16 mouse cellular contexts compared by ENCODE assay signal in genomic region chr9:102977090-102977489, GRCm38 (mm10). TPM values are rescaled to one million over a fixed set of nuclear protein-coding genes. Genes with fewer than 3 reads are reported as not detected.
DNase-seq lines count a peak whose midpoint lies in the region; ATAC-seq and TF ChIP-seq lines count a peak whose summit lies in the region.
"Had no signal": no experiment of that assay in that cellular context is flagged by ENCODE, and none has a peak within 500 bp of the region (broad histone marks: within the 10 kb centered on the region; RNA-seq: fewer than 3 reads in every experiment).

No protein-coding gene starts in this region.

- H3K27me3 ChIP-seq in intestine, embryonic 15.5 days (replicated peaks) = no peaks in the 10 kb centered on the region
- H3K27me3 ChIP-seq in intestine, postnatal 0 days (replicated peaks; ENCODE audit: control insufficient read depth, insufficient read depth, low read length) = no peaks in the 10 kb centered on the region
- no peaks in the 10 kb centered on the region for H3K27me3 ChIP-seq in midbrain, embryonic 11.5 days (ENCODE audit: control insufficient read depth, insufficient read depth, low read length)
- H3K27me3 ChIP-seq in midbrain, embryonic 13.5 days = no peaks in the 10 kb centered on the region
- H3K27me3 ChIP-seq in embryonic facial prominence, embryonic 14.5 days (replicated peaks; ENCODE audit: control insufficient read depth, insufficient read depth, low read length) = no peaks in the 10 kb centered on the region
- H3K27me3 ChIP-seq in limb, embryonic 15.5 days = no peaks in the 10 kb centered on the region

- H3K9me3 ChIP-seq in intestine, embryonic 15.5 days = no peaks in the 10 kb centered on the region
- no peaks in the 10 kb centered on the region for H3K9me3 ChIP-seq in intestine, postnatal 0 days (ENCODE audit: control insufficient read depth)
- H3K9me3 ChIP-seq in midbrain, embryonic 11.5 days (ENCODE audit: control insufficient read depth, low read length) = no peaks in the 10 kb centered on the region
- no peaks in the 10 kb centered on the region for H3K9me3 ChIP-seq in midbrain, embryonic 13.5 days
- H3K9me3 ChIP-seq in embryonic facial prominence, embryonic 14.5 days (ENCODE audit: control insufficient read depth, low read length) = no peaks in the 10 kb centered on the region
- H3K9me3 ChIP-seq in limb, embryonic 15.5 days = no peaks in the 10 kb centered on the region
- H3K9me3 ChIP-seq: forebrain, embryonic 10.5 days; heart, embryonic 12.5 days; hindbrain, embryonic 10.5 days had no signal

- H3K4me2 ChIP-seq in intestine, embryonic 15.5 days (replicated peaks) = no peak overlapping the region
- no peak overlapping the region for H3K4me2 ChIP-seq in intestine, postnatal 0 days (replicated peaks; ENCODE audit: low read depth)
- no peak overlapping the region for H3K4me2 ChIP-seq in midbrain, embryonic 11.5 days
- no peak overlapping the region for H3K4me2 ChIP-seq in midbrain, embryonic 13.5 days (replicated peaks)
- no peak overlapping the region for H3K4me2 ChIP-seq in embryonic facial prominence, embryonic 14.5 days (ENCODE audit: low read depth, low read length)
- no peak overlapping the region for H3K4me2 ChIP-seq in limb, embryonic 15.5 days
- H3K4me2 ChIP-seq: heart, embryonic 12.5 days; hindbrain, embryonic 14.5 days had no signal

- peaks cover 5% of the 10 kb centered on the region; the same call in 1 of the 2 replicates for H3K4me1 ChIP-seq in intestine, embryonic 15.5 days (replicated peaks)
- no peaks in the 10 kb centered on the region; the same call in 1 of the 2 replicates for H3K4me1 ChIP-seq in intestine, postnatal 0 days (replicated peaks; ENCODE audit: control insufficient read depth, insufficient read depth, low read length)
- peaks cover 4% of the 10 kb centered on the region; the same call in 1 of the 2 replicates for H3K4me1 ChIP-seq in midbrain, embryonic 11.5 days (ENCODE audit: control insufficient read depth, insufficient read depth, low read length)
- H3K4me1 ChIP-seq in midbrain, embryonic 13.5 days (replicated peaks) = peaks cover 4% of the 10 kb centered on the region; the same call in 1 of the 2 replicates
- H3K4me1 ChIP-seq in embryonic facial prominence, embryonic 14.5 days (ENCODE audit: control insufficient read depth, insufficient read depth, low read length) = peaks cover 28% of the 10 kb centered on the region
- peaks cover 36% of the 10 kb centered on the region for H3K4me1 ChIP-seq in limb, embryonic 15.5 days

- TF ChIP-seq CTCF in intestine, postnatal 0 days (IDR thresholded peaks at IDR 0.05; ENCODE audit: low read depth) = no peak

- DNase-seq in midbrain, embryonic 11.5 days (ENCODE audit: low spot score, missing footprints) = peak; percentile 79
- DNase-seq in embryonic facial prominence, embryonic 14.5 days (ENCODE audit: low spot score) = no peak
- DNase-seq in testis, postnatal 10 days (ENCODE audit: low spot score) = no peak
- DNase-seq in adrenal gland, postnatal 36 days = no peak
- DNase-seq: cerebellum, adult 18-20 months had no signal

- no peaks in the 10 kb centered on the region for H3K36me3 ChIP-seq in intestine, embryonic 15.5 days
- H3K36me3 ChIP-seq in intestine, postnatal 0 days (ENCODE audit: control insufficient read depth, insufficient read depth) = no peaks in the 10 kb centered on the region
- no peaks in the 10 kb centered on the region for H3K36me3 ChIP-seq in midbrain, embryonic 11.5 days (ENCODE audit: control insufficient read depth, insufficient read depth, low read length)
- H3K36me3 ChIP-seq in midbrain, embryonic 13.5 days = no peaks in the 10 kb centered on the region
- no peaks in the 10 kb centered on the region for H3K36me3 ChIP-seq in embryonic facial prominence, embryonic 14.5 days (ENCODE audit: control insufficient read depth, insufficient read depth, low read length)
- H3K36me3 ChIP-seq in limb, embryonic 15.5 days = no peaks in the 10 kb centered on the region
- H3K36me3 ChIP-seq: forebrain, embryonic 10.5 days; heart, embryonic 12.5 days; hindbrain, embryonic 10.5 days had no signal

- no peak overlapping the region for H3K9ac ChIP-seq in intestine, embryonic 15.5 days
- H3K9ac ChIP-seq in intestine, postnatal 0 days (ENCODE audit: low read depth, low read length) = no peak overlapping the region
- no peak overlapping the region for H3K9ac ChIP-seq in midbrain, embryonic 11.5 days (ENCODE audit: low read length)
- H3K9ac ChIP-seq in midbrain, embryonic 13.5 days (replicated peaks) = no peak overlapping the region
- no peak overlapping the region for H3K9ac ChIP-seq in embryonic facial prominence, embryonic 14.5 days (ENCODE audit: low read depth, low read length)
- H3K9ac ChIP-seq in limb, embryonic 15.5 days = no peak overlapping the region
- H3K9ac ChIP-seq: heart, embryonic 12.5 days; hindbrain, embryonic 14.5 days had no signal

- no peak overlapping the region for H3K4me3 ChIP-seq in intestine, embryonic 15.5 days (replicated peaks)
- no peak overlapping the region for H3K4me3 ChIP-seq in intestine, postnatal 0 days (ENCODE audit: low read depth, low read length)
- no peak overlapping the region for H3K4me3 ChIP-seq in midbrain, embryonic 11.5 days (ENCODE audit: low read depth, low read length)
- H3K4me3 ChIP-seq in midbrain, embryonic 13.5 days (replicated peaks) = no peak overlapping the region
- H3K4me3 ChIP-seq in embryonic facial prominence, embryonic 14.5 days (ENCODE audit: low read depth, low read length) = no peak overlapping the region
- no peak overlapping the region for H3K4me3 ChIP-seq in limb, embryonic 15.5 days
- H3K4me3 ChIP-seq: erythroblast, embryonic 14.5 days; forebrain, embryonic 10.5 days; heart, embryonic 12.5 days; hindbrain, embryonic 10.5 days had no signal

- peak; percentile 45; the same call in 1 of the 2 replicates for ATAC-seq in intestine, embryonic 15.5 days
- no peak for ATAC-seq in intestine, postnatal 0 days
- ATAC-seq in midbrain, embryonic 11.5 days (ENCODE audit: low FRiP score) = no peak
- no peak for ATAC-seq in midbrain, embryonic 13.5 days
- no peak for ATAC-seq in embryonic facial prominence, embryonic 14.5 days (ENCODE audit: low read depth)
- ATAC-seq in limb, embryonic 15.5 days (ENCODE audit: insufficient number of reproducible peaks, low FRiP score, low TSS enrichment, low read depth) = no peak
- ATAC-seq: forebrain, embryonic 14.5 days had no signal

- H3K27ac ChIP-seq in intestine, embryonic 15.5 days = no peak overlapping the region
- H3K27ac ChIP-seq in intestine, postnatal 0 days (ENCODE audit: low read depth, low read length) = no peak overlapping the region
- H3K27ac ChIP-seq in midbrain, embryonic 11.5 days (ENCODE audit: low read depth, low read length) = no peak overlapping the region
- no peak overlapping the region for H3K27ac ChIP-seq in midbrain, embryonic 13.5 days
- H3K27ac ChIP-seq in embryonic facial prominence, embryonic 14.5 days (replicated peaks; ENCODE audit: low read depth, low read length) = 0 out of 2 replicates have a peak overlapping the region, but pooled peaks have one; percentile 70
- H3K27ac ChIP-seq in limb, embryonic 15.5 days = peak overlapping the region; percentile 83; the same call in 1 of the 2 replicates
- H3K27ac ChIP-seq: hindbrain, embryonic 10.5 days; hindbrain, embryonic 14.5 days had no signal

- 55% methylated on average over 1 of the region's 1 CpGs for WGBS in intestine, embryonic 15.5 days
- 61% methylated on average over 1 of the region's 1 CpGs for WGBS in intestine, postnatal 0 days
- 93% methylated on average over 1 of the region's 1 CpGs for WGBS in midbrain, embryonic 11.5 days
- 83% methylated on average over 1 of the region's 1 CpGs for WGBS in midbrain, embryonic 13.5 days
- 19% methylated on average over 1 of the region's 1 CpGs for WGBS in embryonic facial prominence, embryonic 14.5 days
- 34% methylated on average over 1 of the region's 1 CpGs for WGBS in limb, embryonic 15.5 days

RNA-seq across cellular contexts. Expression of gene Slco2a1, which starts 11.4 kb away (rescaled TPM):
- 11.3 and 11.7 TPM in 2 replicates for polyA plus RNA-seq in intestine, embryonic 15.5 days (2015; fragmentation: Nextera tagmentation; extraction: Ambion mirVana)
- polyA plus RNA-seq in intestine, postnatal 0 days (2015; fragmentation: Nextera tagmentation; extraction: Ambion mirVana) = 41.2 and 45.9 TPM in 2 replicates
- 0.31 and 0.54 TPM in 2 replicates for polyA plus RNA-seq in midbrain, embryonic 11.5 days (2014; fragmentation: Nextera tagmentation; extraction: Ambion mirVana)
- polyA plus RNA-seq in midbrain, embryonic 13.5 days (2015; fragmentation: Nextera tagmentation; extraction: Ambion mirVana) = 0.81 and 0.89 TPM in 2 replicates
- 8.8 and 10.0 TPM in 2 replicates for polyA plus RNA-seq in embryonic facial prominence, embryonic 14.5 days (2014; fragmentation: Nextera tagmentation; extraction: Ambion mirVana)
- 6.2 and 7.1 TPM in 2 replicates for polyA plus RNA-seq in limb, embryonic 15.5 days (2015; fragmentation: Nextera tagmentation; extraction: Ambion mirVana)
- total RNA-seq in adrenal gland, postnatal 36 days (2021) = 1 to 10 TPM; 3.2 to 3.7 TPM
- total RNA-seq: MEL had no signal

Comparison
In these comparisons a context has a peak if more than half of its experiments do, and no peak if none do; other contexts are left out.
1. H3K27ac ChIP-seq: peak in embryonic facial prominence, embryonic 14.5 days (single experiment) and limb, embryonic 15.5 days (single experiment); none in intestine, embryonic 15.5 days (single experiment), intestine, postnatal 0 days (single experiment), midbrain, embryonic 11.5 days (single experiment) and midbrain, embryonic 13.5 days (single experiment).